Mouse (Mus musculus) intestine, embryonic 14.5 days (tissue): ENCODE results near the gene Sumo1. TPM values are rescaled to one million over a fixed set of nuclear protein-coding genes. Genes with fewer than 3 reads are reported as not detected.
A peak's percentile ranks its signal among the peaks of the same experiment; 100 is the strongest.

Experiments used
- ATAC-seq: fragments of 200-750 bp; cut with Nextera tagmentation; replicated peaks from 2 replicates; pipeline ENCODE4 v1.8.0; 2017; ENCODE audit warnings: low read depth, moderate number of reproducible peaks, moderate TSS enrichment, moderate library complexity; ENCODE audit not compliant: low FRiP score, low TSS enrichment
- DNase-seq: peaks from one replicate; pipeline ENCODE4 v3.0.0-alpha.2; 2018; ENCODE audit warnings: low spot score
- H3K27ac ChIP-seq: fragments of 300-500 bp; sonication (generic); 2 replicates; pipeline ENCODE4 v1.5.1; 2014; ENCODE audit warnings: low read depth, mild to moderate bottlenecking, control low read depth
- H3K27me3 ChIP-seq: fragments of 300-500 bp; sonication (generic); replicated peaks from 2 replicates; pipeline ENCODE4 v1.6.1; 2014; ENCODE audit warnings: low read length, control low read depth; ENCODE audit not compliant: control insufficient read depth, insufficient read depth
- H3K36me3 ChIP-seq: fragments of 300-500 bp; sonication (generic); 2 replicates; pipeline ENCODE4 v1.6.1; 2014; ENCODE audit warnings: low read length, control low read depth; ENCODE audit not compliant: control insufficient read depth, insufficient read depth
- H3K4me1 ChIP-seq: fragments of 300-500 bp; sonication (generic); replicated peaks from 2 replicates; pipeline ENCODE4 v1.6.1; 2014; ENCODE audit warnings: low read length, control low read depth, mixed read lengths; ENCODE audit not compliant: control insufficient read depth, insufficient read depth
- H3K4me2 ChIP-seq: fragments of 300-500 bp; sonication (generic); 2 replicates; pipeline ENCODE4 v1.6.1; 2014; ENCODE audit warnings: low read length
- H3K4me3 ChIP-seq: fragments of 300-500 bp; sonication (generic); 2 replicates; pipeline ENCODE4 v1.5.1; 2014; ENCODE audit warnings: low read depth, low read length, control low read depth, mixed read lengths
- H3K9ac ChIP-seq: fragments of 300-500 bp; sonication (generic); 2 replicates; pipeline ENCODE4 v1.6.1; 2014; ENCODE audit warnings: mild to moderate bottlenecking, low read length
- H3K9me3 ChIP-seq: fragments of 300-500 bp; sonication (generic); 2 replicates; pipeline ENCODE4 v1.6.1; 2016; ENCODE audit warnings: low read length, control low read depth; ENCODE audit not compliant: control insufficient read depth
- WGBS: fragments of 180-500 bp; shearing (Covaris S2); extraction: QIAGEN DNeasy Blood & Tissue Kit; methylation state at CpG from one replicate; pipeline ENCODE4 v1.1.7; 2014; 5-methylcytosine and 5-hydroxymethylcytosine counted together
- polyA plus RNA-seq: library from polyadenylated mRNA; unstranded; fragments of >200 nt; fragmentation: Nextera tagmentation; extraction: Ambion mirVana; gene quantifications from 2 replicates; pipeline ENCODE4 v1.2.1, GENCODE M21; 2014

The Sumo1 gene
- polyA plus RNA-seq, 1 experiment from 2014 or later = 371 TPM

DNA sequence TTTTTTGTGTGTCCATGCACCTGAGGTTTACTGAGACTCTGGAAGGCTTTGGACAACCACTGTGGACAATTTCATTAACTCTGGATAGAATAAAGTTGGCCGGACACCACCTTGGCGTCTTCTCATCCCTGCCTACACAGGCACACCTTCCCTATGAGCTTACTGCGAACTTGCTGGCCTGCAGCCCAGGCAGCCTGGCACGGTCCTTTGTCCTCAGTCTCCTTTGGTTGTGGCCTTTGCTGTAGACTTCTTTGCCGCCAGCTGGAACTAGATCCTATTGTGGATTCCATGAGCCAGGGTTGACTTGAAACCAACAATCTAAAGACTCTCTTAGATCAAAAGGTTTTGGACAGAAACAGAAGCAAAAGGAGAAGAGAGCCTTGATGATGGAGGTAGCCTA is 45.2 kb downstream of the Sumo1 start:
- WGBS = 89% methylated on average over 5 of the region's 5 CpGs
- no peaks in the 10 kb centered on the region for H3K9me3 ChIP-seq

DNA sequence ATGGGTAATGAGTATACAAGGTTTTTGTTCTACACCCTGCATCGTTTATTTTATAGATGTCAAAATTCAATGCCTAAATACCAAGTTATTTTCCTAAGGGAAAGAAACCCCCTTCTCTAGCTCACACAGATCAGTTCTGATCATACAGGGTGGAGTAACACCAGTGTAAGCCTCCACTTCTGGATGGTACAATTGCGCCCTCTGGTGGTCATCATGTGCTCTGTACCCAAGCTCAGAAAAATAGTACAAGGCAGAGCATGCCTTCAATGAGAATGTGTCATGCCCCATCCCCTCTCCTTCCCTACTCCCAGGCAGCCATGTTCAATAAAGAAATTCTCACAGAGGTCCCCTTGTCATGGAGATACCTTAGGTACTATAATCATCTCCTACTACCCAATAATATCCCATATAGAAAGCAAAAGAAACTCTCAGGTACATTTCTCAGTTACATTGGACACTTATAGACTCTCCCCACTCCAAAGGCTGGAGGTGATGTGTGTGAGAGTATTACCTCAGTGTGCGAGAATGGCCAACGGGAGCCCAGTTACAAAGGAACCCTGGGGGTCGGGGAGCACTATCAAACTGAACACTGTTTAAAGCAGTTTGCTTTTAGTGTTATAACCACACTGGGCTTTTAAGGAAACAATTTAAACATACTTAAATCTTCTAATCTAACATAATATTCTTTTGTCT is 47.2 kb downstream of the Sumo1 start:
- DNase-seq (peak; percentile 84), ATAC-seq (peak; percentile 81)
- no peak overlapping the region for H3K4me3 ChIP-seq
- H3K4me2 ChIP-seq = no peak overlapping the region
- no peaks in the 10 kb centered on the region for H3K9me3 ChIP-seq
- H3K27ac ChIP-seq = no peak overlapping the region
- no peaks in the 10 kb centered on the region for H3K27me3 ChIP-seq
- no peaks in the 10 kb centered on the region for H3K4me1 ChIP-seq
- H3K9ac ChIP-seq = no peak overlapping the region
- no peaks in the 10 kb centered on the region for H3K36me3 ChIP-seq
- 22% methylated on average over 5 of the region's 5 CpGs for WGBS

More for the DNA sequence above, 45.2 kb downstream of the Sumo1 start:
- H3K4me1 ChIP-seq = no peaks in the 10 kb centered on the region
- H3K4me2 ChIP-seq = no peak overlapping the region
- no peak overlapping the region for H3K9ac ChIP-seq
- ATAC-seq (no peak), DNase-seq (no peak)
- no peak overlapping the region for H3K4me3 ChIP-seq
- H3K27ac ChIP-seq = no peak overlapping the region
- H3K27me3 ChIP-seq = no peaks in the 10 kb centered on the region
- H3K36me3 ChIP-seq = no peaks in the 10 kb centered on the region

DNA sequence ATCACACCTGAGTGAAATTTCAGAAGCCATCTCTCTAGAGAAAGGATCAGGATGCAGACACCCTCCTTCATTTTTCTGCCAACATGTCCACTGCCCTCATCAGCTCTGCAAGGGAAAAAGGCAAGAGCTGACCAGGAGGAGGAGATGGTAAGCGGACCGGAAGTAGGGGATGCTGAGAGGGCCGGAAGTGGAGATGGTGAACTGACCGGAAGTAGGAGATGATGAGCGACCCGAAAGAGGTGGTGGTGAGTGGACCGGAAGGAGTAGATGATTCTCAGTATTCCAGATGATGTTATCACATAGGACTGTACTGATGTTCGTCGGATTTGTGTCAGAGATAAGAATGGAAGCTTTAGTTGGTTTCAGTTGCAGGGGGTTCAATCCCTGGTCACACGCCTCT is 51.4 kb downstream of the Sumo1 start:
- H3K4me2 ChIP-seq = no peak overlapping the region
- H3K27me3 ChIP-seq = no peaks in the 10 kb centered on the region
- no peak overlapping the region for H3K27ac ChIP-seq
- no peaks in the 10 kb centered on the region for H3K9me3 ChIP-seq
- 91% methylated on average over 10 of the region's 10 CpGs for WGBS
- H3K4me3 ChIP-seq = no peak overlapping the region
- ATAC-seq (no peak), DNase-seq (no peak)
- no peaks in the 10 kb centered on the region for H3K36me3 ChIP-seq
- no peaks in the 10 kb centered on the region for H3K4me1 ChIP-seq
- H3K9ac ChIP-seq = no peak overlapping the region

DNA sequence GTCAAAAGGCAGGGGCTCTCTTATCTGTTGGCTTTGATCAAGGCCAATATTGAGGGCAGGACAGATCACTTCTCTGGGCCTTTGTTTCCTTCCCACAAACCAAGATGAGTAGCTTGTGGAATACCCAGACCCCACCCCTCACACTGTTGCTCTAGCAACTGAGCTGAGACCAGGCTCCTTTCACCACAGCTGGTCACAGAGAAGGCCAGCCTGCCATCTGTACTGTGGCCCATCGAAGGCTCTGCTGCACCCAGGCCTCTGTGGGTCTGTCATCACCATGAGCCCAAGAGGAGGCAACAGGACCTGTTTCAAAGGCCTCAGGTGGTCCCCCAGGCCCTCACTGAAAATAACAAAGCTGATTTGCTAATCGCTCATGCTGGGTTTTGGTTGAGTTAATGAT is 55.6 kb downstream of the Sumo1 start:
- Histone ChIP-seq H3K4me1 (no peaks in the 10 kb centered on the region), H3K9ac (no peak overlapping the region), H3K4me2 (no peak overlapping the region), H3K27ac (no peak overlapping the region), H3K4me3 (no peak overlapping the region), H3K36me3 (no peaks in the 10 kb centered on the region), H3K27me3 (no peaks in the 10 kb centered on the region), H3K9me3 (no peaks in the 10 kb centered on the region)
- 78% methylated on average over 2 of the region's 2 CpGs for WGBS
- DNase-seq (no peak), ATAC-seq (no peak)

DNA sequence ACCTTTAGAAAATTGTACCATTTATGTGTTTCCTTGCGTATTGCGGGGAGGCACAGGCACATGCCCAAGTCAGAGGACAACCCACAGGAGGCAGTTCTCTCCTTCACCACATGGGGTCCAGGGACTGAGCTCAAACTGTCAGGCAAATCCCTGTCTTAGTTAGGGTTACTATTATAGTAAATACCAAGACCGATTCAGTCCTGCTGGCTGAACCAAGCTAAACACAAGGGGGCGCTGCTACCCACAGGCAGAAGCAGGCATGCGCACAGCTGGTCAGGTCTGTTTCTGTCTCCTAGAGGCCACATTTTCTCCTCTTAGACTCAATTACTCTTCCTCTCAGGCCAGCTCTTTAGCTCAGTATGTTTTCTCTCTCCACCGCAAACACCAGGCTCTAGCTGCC is 56.8 kb downstream of the Sumo1 start:
- no peak overlapping the region for H3K4me2 ChIP-seq
- no peak overlapping the region for H3K4me3 ChIP-seq
- ATAC-seq (no peak), DNase-seq (peak; percentile 73)
- no peak overlapping the region for H3K27ac ChIP-seq
- no peak overlapping the region for H3K9ac ChIP-seq
- H3K4me1 ChIP-seq = no peaks in the 10 kb centered on the region
- H3K9me3 ChIP-seq = no peaks in the 10 kb centered on the region
- 40% methylated on average over 6 of the region's 6 CpGs for WGBS
- H3K27me3 ChIP-seq = no peaks in the 10 kb centered on the region
- H3K36me3 ChIP-seq = no peaks in the 10 kb centered on the region

DNA sequence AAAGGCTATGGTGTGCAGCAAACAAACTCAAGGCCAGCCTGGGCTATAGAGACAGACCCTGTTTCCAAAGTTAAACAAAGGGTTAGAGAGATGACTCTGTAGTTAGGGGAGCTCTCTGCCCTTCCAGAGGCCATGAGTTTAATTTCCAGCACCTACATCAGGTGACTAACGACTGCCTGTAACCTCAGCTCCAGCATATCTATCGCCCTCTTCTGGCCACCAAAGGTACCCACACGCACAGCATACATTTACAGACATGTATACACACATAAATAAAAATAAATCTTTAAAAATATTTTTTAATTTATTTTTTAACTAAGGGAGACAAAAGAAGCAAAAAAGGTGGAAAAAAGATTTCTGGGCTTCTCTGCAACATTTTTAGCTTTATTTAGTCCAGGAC is 59.7 kb downstream of the Sumo1 start:
- Histone ChIP-seq H3K4me3 (no peak overlapping the region), H3K27me3 (no peaks in the 10 kb centered on the region), H3K9ac (no peak overlapping the region), H3K9me3 (no peaks in the 10 kb centered on the region), H3K4me1 (no peaks in the 10 kb centered on the region), H3K36me3 (no peaks in the 10 kb centered on the region), H3K4me2 (no peak overlapping the region), H3K27ac (no peak overlapping the region)
- DNase-seq = no peak
- no peak for ATAC-seq
- WGBS = 84% methylated on average over 3 of the region's 3 CpGs

DNA sequence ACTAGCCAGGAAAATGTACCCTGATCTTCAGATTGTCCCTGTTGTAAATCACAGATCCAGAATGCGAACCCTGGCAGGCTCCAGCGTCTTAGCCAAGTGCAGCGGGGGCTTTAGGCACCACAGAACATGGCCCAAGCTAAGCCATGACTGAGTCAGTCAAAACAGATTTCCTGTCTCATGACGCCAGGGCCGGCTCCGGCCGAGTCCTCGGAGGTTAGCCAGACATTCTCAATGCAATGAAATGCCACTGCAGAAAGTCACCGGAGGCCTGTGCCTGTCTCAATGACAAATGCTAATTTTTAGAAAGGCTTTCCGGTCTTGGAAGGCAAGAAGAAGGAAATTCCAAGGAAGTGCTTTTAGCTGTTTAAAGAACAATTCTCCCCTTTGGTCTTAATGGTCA is 60.7 kb downstream of the Sumo1 start:
- no peak for DNase-seq
- WGBS = 29% methylated on average over 10 of the region's 10 CpGs
- H3K27ac ChIP-seq = peak overlapping the region; percentile 25; the same call in 1 of the 2 replicates

DNA sequence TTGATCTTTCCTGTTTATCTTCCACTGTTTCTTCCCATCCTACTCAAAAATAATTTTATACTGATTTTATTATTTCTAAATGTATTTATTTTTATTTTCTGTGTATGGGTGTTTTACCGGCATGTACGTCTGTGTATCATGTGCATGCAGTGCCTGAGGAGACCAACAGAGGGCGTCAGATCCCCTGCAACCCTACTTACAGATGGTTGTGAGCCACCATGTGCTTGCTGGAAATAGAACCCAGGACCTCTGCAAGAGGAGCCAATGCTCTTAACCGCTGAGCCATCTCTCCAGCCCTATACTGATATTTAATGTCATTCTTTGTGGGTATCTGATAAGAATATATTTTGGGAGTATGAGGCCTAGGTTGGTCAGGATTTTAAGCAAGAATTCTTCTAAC is 61.2 kb downstream of the Sumo1 start:
- no peak overlapping the region for H3K4me2 ChIP-seq
- WGBS = 78% methylated on average over 4 of the region's 4 CpGs
- H3K27me3 ChIP-seq = no peaks in the 10 kb centered on the region
- peak overlapping the region; percentile 25; the same call in 1 of the 2 replicates for H3K27ac ChIP-seq
- ATAC-seq (no peak), DNase-seq (no peak)
- H3K4me3 ChIP-seq = no peak overlapping the region
- H3K9ac ChIP-seq = no peak overlapping the region
- no peaks in the 10 kb centered on the region for H3K4me1 ChIP-seq
- no peaks in the 10 kb centered on the region for H3K36me3 ChIP-seq
- no peaks in the 10 kb centered on the region for H3K9me3 ChIP-seq

More for the DNA sequence above, 60.7 kb downstream of the Sumo1 start:
- no peak overlapping the region for H3K9ac ChIP-seq
- H3K36me3 ChIP-seq = no peaks in the 10 kb centered on the region
- no peaks in the 10 kb centered on the region for H3K9me3 ChIP-seq
- no peak overlapping the region for H3K4me2 ChIP-seq
- H3K4me1 ChIP-seq = no peaks in the 10 kb centered on the region
- ATAC-seq = no peak
- H3K27me3 ChIP-seq = no peaks in the 10 kb centered on the region
- H3K4me3 ChIP-seq = no peak overlapping the region

DNA sequence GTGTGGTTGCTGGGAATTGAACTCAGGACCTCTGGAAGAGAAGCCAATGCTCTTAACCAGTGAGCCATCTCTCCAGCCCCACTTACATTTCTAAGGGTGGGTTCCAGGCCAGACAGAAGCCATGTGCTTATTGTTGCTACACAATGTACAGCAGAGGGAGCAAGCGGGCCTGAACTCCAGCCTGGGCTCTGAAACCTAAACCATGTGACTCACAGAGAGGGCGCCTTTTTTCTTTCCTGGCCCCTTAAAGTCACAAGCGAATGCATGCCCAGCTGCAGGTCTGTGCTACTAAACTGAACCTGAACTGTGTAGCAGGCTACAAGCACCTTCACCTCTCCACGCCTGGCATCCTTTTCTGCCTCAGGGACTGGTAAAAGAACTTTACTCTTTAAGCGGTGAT is 61.7 kb downstream of the Sumo1 start:
- H3K27me3 ChIP-seq = no peaks in the 10 kb centered on the region
- WGBS = 72% methylated on average over 5 of the region's 5 CpGs
- no peak overlapping the region for H3K9ac ChIP-seq
- ATAC-seq = no peak
- no peaks in the 10 kb centered on the region for H3K36me3 ChIP-seq
- H3K4me3 ChIP-seq = no peak overlapping the region
- no peak overlapping the region for H3K27ac ChIP-seq
- no peak overlapping the region for H3K4me2 ChIP-seq
- no peaks in the 10 kb centered on the region for H3K9me3 ChIP-seq
- no peak for DNase-seq
- no peaks in the 10 kb centered on the region for H3K4me1 ChIP-seq
